Mouse (Mus musculus): ENCODE measurements around the gene F2rl1. TPM values are rescaled to one million over a fixed set of nuclear protein-coding genes. Genes with fewer than 3 reads are reported as not detected.
"Not testable (repeated sequence)": the region's sequence is repeated elsewhere in the genome, so short reads cannot be mapped to it uniquely, and the experiment has no call there.

Gene F2rl1
- total RNA-seq, 2 experiments from 2014 or later: 0.42 to 3.1 TPM

DNA sequence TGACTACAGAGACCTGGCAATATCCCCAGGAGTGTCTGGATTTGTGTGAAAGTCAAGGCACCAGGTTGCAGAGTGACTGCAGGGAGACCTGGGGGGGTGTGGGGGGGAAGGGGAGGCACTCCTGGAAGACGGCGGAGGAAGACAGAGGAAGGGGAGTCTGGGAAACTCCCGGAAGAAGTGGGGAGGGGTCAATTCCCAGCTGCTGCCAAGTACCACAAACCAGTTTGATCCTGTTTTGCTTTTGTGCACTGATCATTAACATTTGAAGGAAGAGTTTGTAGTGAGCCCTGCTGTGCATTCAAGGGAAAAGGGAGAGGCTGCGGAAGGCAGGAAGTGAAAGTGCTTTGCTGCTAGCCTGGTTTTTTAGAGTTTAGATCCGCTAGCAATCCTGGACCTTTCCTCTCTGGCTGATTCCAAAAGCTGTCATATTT lies 9.1 kb upstream of the F2rl1 start:
- no peak for DNase-seq (ENCODE audit: low spot score in 2 of 2)

GRCm38 (mm10) chr13:95533640-95534039 lies 8.6 kb upstream of the F2rl1 start:
- DNase-seq (ENCODE audit: low spot score in 2 of 2): no peak

DNA sequence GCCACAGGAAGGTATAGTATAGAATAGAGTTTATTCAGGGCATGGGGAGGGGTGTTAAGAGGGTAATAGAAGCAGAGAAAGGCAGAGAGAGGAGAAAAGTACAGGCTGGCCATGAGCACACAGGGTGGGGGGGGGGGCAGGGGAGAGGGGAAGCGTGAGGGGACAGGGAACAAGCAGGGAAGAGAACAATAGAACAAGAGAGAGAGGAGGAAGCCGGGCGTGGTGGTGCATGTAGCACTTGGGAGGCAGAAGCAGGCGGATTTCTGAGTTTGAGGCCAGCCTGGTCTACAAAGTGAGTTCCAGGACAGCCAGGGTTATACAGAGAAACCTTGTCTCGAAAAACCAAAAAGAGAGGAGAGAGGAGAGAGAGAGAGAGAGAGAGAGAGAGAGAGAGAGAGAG lies 8.1 kb upstream of the F2rl1 start:
- not testable (repeated sequence) for DNase-seq (ENCODE audit: low spot score in 2 of 2)

- no peak for DNase-seq (ENCODE audit: low spot score in 2 of 2)
Observed at GRCm38 (mm10) chr13:95531273-95532045, 6.4 kb upstream of the F2rl1 start.

- DNase-seq (ENCODE audit: low spot score in 2 of 2): no peak
Observed at GRCm38 (mm10) chr13:95529246-95529645, 4.2 kb upstream of the F2rl1 start.

DNA sequence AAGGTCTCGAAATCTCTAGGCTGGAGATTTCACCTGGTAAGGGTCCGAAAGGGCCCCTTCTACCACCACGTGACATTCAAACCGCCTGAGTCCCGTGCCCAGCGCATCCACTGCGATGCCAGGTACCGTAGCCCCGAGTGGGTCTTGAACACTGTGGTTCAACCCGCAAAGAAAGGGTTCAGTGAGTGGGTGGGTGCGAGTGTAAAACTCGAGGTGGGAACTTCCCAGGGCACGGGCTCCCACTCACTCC lies 678 bp downstream of the F2rl1 start:
- DNase-seq (ENCODE audit: low spot score in 2 of 2): no peak

DNA sequence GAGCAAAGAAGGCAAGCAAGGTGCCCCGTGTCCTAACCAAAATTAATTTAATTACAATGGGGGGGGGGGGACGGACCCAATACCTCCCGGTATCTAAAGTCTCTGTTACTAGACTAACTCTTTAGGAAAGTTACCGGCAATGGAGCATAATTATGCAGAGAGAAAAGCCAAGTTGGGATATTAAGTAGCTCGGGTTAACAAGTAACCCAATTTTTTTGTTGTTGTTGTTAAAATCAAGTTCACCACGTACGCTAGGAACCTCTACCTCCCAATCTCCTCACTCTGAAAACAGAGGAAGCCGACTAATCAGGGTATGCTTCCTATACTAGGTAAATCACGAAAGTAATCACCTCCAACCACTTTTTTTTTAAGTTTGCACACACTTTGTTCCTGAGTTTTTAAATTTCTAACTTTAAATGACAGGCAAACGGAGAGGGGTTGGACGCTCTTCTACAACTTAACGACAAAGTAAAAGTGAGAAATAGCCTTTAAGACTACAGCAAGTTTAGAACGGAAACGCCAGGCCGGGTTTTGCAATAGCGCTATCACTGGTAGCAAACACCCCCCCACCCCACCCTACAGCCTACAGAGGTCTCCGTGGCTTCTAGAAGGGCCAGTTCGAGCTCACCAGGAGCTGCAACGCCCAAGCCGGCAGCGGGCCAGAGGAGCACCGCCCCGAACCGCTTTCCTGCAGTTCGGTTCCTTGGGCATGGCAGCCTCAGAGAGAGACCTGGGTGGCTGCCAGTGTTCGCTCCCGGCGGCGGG lies 1.2 kb downstream of the F2rl1 start:
- DNase-seq (ENCODE audit: low spot score in 2 of 2): no peak

DNA sequence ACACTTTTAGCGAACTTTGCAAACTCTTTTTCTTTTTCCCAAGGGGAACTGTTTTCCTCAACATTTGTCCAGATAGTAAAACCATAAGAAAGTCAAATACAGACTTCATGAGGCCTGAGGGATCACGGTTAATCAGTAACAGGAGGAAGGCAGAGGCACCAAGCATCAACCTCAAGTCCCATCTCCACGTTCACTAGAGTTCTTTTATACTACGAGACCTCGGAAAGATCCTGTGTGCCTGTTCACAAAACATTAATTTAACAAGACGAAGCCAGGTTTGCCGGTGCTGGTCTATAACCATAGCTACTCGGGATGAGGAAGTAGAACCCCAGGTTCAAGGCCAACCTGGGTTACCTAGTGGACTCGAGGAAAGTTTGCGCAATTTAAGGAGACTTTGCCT lies 2.9 kb downstream of the F2rl1 start:
- DNase-seq (ENCODE audit: low spot score in 2 of 2): no peak

DNA sequence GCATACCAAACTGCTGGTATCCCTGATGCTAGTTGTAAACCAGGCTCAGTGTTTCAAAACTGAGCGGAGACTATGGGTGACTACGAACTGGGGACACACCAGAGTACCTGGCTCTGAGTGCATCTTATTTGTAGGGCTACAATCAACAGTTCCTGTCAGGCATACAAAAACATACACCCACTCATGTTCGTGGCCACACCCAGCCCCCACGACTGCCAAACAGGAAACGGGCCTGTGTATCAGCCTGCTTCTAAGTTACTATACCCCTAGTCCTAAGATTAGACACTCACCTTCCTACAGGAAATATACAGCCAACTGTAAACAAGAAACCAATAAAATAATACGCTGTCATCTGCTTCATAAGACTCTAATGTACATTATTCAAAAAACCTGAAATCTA lies 4.0 kb downstream of the F2rl1 start:
- DNase-seq (ENCODE audit: low spot score in 2 of 2): no peak

GRCm38 (mm10) chr13:95514756-95515155 lies 10.3 kb downstream of the F2rl1 start:
- no peak for DNase-seq (ENCODE audit: low spot score in 2 of 2)

- no peak for DNase-seq (ENCODE audit: low spot score in 2 of 2)
Observed at GRCm38 (mm10) chr13:95510054-95510453, 15.0 kb downstream of the F2rl1 start.

- no peak for DNase-seq (ENCODE audit: low spot score in 2 of 2)
Observed at GRCm38 (mm10) chr13:95503279-95503917, 21.6 kb downstream of the F2rl1 start.

GRCm38 (mm10) chr13:95496601-95497000 lies 28.4 kb downstream of the F2rl1 start:
- no peak for DNase-seq (ENCODE audit: low spot score in 2 of 2)

DNA sequence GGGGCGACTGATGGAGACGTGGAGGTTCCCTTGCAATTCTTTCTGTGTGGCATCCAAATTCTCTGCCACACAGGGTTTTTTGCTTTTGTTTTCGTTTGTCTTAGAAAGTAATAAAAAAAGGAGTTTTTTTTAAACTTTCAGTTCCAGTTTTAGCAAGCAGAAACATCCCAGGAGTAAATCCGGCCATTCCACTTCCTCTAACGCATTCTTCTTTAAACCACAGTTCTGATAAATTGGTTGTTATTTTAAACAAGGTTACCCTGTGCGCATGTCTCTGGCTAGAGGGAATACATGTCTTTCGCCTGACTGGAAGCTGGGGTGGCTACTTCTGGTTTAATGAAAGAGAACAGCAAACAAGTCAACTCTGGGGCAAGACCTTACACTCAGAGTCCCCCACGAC lies 30.2 kb downstream of the F2rl1 start:
- no peak for DNase-seq (ENCODE audit: low spot score in 2 of 2)

DNA sequence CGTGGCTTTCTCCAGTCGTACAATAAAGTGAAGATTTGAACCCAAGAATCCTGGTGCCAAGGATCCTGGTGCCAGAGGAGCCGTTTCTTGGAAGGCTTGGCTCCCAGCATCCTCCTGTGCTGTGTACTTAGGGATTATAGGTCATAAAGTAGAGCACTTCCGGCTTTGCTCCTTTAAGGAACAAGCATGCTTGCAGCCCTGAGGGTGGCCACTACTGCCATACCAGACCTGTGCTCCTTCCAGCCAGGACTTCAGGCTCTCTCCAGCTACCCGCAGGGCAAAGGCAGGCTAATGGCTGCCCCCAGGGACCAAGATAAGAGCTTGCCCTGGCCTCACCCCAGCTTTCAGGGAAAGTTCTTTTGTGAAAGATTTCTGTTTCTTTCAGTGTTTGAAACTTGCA lies 31.7 kb downstream of the F2rl1 start:
- no peak for DNase-seq (ENCODE audit: low spot score in 2 of 2)

DNA sequence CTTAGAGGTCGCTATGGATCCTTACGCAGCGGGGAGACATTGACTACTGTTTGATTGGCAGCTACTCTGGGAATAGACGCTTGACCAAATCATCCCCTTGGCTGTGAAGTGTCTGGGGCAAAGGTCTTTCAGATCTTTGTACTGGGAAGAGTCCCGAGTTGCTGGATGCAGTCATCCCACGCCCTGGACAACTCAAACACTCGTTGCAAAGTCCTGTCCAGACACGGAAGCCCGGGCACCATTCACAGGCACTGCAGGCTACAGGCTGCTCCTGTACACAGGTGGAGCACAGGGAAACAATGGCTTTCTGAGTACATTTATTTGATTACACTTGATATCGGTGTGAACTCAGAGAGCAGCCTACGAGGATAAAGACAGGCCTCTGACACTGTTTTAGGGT lies 33.7 kb downstream of the F2rl1 start:
- no peak for DNase-seq (ENCODE audit: low spot score in 2 of 2)

DNA sequence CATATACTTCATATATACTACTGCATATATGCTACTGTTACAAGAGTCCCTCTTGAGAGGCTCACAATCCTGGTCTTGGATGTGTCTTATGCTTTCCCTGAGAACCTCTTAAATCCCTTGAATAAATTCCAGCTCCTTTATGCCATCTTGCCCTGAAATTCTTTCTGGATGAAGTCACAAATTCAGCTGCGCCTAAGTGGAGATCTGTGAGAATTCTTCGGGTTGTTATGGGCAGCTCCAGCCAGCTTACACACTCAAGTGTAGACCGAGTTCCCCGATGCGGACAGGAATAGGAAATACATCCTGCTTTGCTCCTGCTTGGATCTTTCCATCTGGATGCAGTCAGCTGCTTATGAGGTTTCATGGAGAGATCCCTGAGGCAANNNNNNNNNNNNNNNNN lies 40.4 kb downstream of the F2rl1 start:
- DNase-seq (ENCODE audit: low spot score in 2 of 2): no peak

DNA sequence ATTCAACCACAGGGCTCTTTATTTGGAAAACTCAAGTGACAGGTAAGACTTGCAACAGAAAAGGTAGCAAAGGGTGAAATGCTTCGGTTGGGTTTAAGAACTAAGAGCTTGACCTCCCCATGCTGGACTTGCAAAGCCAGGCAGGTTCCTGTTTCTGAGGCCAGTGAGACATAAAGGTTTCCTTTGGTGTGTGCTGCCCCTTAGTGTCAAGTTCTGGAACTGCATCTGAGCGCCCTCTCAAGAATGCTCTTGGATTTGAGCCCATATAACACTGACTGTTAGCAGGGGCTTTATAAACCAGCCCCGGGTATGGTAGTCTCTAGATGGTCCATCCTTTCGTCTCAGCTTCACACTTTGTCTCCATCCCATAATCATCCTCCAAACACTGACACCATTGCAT lies 43.6 kb downstream of the F2rl1 start:
- DNase-seq (ENCODE audit: low spot score in 2 of 2): peak; percentile 20 to 44

DNA sequence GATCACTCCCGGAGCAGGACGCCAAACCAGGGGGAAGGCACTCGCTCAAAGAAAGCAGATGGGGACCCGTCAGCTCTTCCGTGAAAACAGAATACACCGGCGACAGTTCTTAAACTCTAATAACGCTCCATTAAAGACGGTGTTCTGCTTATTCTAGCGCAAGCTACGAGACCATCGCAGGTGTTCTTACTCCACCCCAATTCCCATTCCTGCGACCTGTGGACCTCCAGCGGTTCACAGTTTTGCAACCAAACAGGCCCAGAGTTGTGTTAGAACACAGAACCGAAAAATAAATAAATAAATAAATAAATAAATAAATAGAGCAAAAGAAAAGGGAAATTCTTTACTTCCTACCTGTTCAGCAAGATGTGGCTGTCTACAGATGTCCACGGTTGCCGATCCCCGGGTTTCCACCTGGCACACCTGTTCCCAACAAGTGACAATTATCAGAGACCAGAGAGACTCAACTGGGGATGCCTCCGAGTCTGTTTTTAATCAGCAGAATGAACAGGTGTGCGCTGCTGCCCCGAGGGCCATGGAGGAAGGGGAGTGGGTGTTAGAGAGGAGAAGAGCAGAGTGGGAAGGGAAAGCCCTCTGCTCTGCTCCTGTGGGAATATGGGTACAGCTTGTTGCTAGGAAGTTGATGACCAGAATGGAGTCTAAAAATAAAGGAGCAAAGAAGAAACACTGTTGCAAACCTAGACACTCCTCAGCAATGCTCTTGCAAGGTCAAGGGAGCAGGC lies 46.2 kb downstream of the F2rl1 start, which contains the start of gene S100z:
Gene S100z (minus strand): TSS at position 51 of the 743 bp plus-strand sequence.
- no peak for DNase-seq (ENCODE audit: low spot score in 2 of 2)

DNA sequence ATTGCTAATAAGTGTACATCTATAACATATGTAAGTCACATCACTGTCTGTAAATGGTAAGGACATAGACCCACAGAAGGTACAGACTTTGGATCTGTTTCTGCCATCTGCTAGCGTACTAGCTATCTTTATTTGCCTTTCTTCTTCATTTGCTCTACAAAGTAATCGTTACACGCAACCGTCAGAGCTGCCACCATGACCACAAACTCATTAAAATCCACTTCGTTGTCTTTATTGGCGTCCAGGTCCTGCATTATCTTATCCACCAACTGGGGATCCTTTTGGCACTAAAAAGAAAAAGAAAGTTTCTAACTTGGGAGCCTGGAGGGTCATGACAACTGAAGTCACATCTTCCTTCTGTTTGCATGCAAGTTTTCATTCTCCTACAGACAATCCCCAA lies 47.9 kb downstream of the F2rl1 start:
- no peak for DNase-seq (ENCODE audit: low spot score in 2 of 2)

DNA sequence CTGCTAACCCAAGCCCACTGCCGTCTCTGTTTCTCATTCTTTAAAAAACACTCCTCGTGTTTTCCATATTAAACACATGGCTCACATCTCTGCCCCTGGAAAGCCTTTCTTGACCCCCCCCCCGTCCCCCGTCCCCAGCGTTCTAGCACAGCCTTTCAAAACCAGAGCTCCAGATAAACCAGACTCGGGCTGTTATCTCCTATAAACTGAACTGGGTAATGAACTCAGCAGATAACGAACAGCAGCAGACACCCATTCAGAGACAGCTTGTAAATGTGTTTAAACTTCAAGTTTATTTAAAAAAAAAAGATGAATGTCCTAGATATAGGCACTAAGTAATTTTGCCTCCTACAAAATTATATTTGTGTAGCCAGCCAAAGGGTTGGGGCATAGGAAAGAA lies 49.9 kb downstream of the F2rl1 start:
- no peak for DNase-seq (ENCODE audit: low spot score in 2 of 2)

GRCm38 (mm10) chr13:95474294-95474693 lies 50.7 kb downstream of the F2rl1 start:
- no peak for DNase-seq (ENCODE audit: low spot score in 2 of 2)
